Mouse (Mus musculus) regulatory T cell (primary cell): ENCODE measurements around the gene Nfkbib.

ENCODE experiments used
- in situ Hi-C: fragments of 300-600 bp; cut with MboI, MseI; formaldehyde crosslinking; loops from one replicate; pipeline ENCODE4 v1.15.1; 2025; ENCODE audit warnings: high pct_unique_total_duplicates

The Nfkbib gene

DNA sequence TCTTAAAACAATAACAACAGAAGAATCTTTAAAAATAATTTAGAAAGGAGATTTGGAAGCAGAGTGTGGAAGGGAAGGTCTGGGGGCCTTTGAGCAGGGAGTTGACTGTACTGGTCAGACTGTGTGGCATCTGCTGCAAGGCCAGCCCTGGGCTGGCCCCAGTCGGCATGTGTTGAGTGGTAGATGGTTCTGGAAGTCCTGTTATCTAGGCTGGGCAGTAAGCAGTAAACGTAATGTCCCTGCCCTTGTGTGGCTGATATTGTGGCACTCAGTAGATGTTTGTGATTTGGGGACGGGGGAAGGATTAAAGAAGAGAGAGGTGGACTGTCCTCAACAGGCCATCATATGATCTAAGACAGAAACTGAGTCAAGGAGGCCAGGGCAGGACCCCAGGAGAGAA, 3.0 kb upstream of the Nfkbib start:
- in situ Hi-C loops = no loop called here

DNA sequence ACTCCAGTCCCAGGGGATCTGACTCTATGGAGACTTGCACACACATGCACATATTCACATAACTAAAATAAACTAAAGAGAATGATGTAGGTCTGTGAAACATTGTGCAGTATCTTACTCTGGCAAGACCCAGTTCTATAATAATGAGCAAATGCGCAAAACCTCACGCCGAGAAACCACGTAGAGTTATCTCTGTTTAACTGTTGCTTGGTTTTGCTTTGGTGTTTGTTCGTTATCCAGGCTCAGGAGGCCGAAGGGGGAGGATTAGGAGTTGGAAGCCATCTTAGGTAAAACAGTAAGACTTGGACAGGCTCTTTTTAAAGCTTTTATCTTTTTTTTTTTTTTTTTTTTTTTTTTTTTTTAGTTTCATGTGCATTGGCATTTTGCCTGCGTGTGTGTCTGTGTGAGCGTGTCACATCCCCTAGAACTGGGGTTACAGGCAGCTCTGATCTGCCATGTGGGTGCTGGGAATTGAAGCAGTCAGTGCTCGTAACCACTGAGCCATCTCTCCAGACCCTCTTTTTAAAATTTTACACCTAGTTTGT, 2.2 kb upstream of the Nfkbib start:
- in situ Hi-C loops = no loop called here

DNA sequence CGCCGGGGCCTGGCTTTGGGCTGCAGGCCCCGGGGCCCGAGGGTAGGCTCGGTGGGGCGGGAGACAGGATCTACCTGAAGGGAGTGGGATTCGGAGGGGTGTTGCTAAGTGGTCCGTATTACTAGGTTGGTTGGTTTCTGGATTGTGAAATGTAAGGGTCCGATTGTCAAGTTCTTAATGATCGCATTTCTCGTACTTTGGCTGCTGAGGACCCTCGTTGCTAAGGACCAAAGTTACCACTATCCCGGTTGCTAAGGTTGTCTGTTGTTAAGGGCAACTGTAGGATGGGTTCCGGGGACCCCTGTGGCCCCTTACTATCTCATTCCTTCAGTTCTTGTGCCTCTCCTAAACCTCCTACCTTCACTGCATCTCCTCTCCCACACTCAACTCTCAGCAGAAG, 402 bp downstream of the Nfkbib start:
- in situ Hi-C loops = no loop called here

DNA sequence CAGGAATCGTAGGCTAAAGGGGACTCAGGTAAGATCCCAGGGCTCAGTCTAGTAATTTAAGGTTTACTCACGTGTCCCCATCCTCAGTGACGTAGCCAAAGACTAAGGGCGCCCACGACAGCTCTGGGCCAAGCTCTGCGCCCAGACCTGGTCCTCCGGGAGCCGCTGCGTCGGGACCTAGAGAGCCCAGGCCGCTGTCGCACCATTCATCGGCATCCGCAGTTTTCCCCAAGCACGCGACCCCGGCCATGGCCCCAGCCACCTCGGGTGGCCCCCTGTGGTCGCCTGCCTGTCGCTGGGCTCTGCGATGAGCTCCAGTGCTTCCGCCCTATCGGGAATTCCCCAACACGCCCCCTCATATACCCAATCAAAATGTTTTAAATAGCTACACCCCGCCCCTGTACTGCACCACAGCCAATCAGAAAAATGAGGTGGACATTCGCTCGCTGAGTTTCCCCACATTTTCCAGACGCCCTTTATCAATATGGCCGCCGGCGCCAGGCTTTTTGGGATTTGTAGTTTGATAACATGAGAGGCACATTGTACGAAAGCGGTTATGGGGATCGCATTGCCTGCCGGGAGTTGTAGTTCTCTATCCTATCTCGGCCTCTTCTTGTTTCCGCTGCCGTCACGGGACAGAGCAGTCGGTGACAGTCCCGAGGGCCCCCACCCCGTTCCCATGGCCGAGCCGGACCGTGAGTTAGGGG, 986 bp downstream of the Nfkbib start, which contains the start of gene Sirt2:
Gene Sirt2 (plus strand): TSS at position 563 of the 707 bp plus-strand sequence.
- in situ Hi-C loops = no loop called here

DNA sequence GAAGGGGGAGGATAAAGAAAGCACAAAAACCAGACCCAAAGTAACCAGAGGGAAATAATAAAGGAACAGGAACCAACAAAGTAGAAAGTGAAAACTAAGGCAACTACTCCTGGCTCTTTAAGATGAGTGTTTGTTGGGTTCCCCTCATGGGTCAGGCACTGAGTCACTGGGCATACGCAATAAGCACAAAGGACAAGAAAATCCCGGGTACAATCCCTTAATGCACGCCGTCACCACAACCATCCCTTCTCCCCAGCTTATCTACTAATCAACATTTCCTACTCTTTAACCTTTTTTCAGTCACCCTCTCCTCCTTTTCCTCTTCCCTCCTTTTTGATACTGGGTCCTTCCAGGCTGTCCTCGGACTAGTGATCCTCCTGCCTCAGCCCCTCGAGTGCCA, 2.1 kb downstream of the Nfkbib start:
- in situ Hi-C loops = no loop called here

DNA sequence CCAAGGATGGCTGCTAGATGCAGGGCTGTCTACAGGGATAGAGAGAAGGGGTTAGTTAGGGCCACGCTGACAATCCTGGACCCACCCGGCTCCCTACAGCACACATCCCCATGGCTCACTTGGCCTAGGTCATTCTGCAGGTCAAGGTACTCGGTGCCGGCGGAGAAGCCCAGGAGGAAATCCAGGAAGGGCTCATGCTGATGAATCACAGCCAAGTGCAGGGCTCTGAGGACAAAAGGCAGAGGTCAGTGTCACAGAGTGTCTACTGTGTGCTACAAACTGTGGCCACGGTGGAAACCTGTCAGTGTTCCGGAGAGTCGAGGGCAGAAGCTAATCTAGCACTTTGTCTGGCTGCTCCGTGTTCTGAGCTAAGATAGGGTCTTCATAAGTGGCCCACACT, 5.4 kb downstream of the Nfkbib start:
- in situ Hi-C loops = no loop called here

DNA sequence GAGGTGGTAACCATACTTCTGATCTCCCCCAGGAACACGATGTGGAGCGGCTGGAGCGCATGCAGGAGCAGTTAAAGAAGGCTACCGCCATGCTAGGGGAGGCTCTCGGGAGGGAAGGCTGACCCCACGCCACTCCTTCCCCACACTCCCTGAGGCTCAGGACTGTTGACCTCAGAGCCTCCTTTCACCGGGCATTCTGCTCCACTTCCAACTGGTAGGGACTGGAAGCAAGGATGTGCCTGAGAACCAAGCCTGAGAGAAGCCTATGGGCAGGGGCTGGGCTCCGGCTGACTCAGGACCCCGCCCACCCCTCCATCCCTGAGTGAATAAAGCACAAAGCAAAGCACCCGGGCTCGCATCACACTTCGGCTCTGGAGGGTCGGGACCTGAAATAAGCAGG, 8.7 kb downstream of the Nfkbib start:
- in situ Hi-C loops = no loop called here

DNA sequence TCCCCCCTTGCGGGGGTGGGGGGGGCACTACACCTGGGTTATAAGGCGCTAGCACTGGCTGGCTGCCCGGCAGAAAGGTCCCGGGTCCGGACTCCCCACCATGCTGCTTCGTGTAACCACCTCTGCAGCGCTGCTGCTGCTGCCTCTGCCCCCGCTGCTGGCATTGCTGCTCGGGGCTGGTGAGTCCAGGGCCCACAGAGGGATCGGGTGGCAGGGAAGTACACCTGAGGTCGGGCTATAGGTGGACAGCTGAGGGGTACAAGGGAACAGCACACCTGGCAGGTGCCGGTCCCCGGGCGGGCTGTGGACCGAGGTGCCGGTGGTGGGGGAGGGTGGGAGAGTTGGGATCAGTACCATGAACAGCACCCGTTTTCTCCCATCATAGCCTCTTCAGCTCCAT, 11.2 kb downstream of the Nfkbib start, which contains the start of gene Ccer2:
Gene Ccer2 (plus strand): TSS at position 96 of the 400 bp plus-strand sequence.
- in situ Hi-C loops = no loop called here

DNA sequence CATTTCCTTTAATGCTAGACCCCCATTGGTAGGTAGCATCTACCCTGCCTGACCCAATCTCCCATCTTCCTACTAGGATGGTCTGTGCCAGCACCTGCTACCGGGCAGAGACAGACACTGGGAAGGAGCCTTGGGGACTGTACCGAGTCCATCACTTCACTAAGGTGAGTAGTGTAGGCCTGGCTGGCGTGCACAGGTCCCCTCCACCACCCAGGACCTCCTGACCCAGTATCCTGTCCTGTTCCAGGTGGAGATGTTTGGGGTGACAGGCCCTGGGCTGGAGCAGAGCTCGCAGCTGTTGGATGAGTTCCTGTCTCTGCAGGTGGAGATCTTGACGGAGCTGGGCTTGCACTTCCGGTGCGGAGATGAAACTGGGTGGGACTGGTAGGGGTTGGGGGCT, 17.4 kb downstream of the Nfkbib start:
- in situ Hi-C loops = no loop called here

DNA sequence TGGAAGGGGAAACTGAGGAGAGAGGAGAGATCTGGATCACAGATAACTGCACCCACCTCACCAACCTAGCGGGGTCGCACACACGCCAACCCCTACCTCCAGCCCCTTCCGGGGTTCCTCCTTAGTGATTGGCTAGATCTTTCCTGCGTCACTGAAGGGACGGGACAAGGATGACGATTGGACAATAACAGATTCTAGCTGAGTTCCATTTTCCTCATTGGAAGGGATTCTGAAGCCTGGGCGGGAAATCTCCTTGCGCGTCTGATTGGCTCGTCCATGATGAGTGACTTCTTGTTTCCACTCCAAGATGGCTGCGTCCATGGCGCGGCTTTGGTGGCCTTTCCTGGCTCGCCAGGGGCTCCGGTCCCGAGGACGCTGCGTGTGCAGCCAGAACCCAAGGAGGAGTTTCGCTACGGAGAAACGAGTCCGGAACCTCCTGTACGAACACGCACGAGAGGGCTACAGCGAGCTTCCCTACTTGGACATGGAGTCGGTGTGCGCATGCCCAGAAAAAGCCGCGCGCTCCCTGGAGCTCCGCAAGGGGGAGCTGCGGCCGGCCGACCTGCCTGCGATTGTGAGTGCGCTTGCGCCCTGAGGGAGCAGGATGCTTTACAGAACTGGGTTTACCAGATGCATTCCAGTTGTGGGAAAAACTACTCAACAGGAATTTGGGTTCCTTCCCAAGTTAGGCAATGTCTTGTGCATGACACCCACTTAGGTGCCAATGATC, 25.4 kb downstream of the Nfkbib start, which contains the start of the genes Mrps12 and Sars2:
Gene Mrps12 (minus strand): TSS at position 112 of the 730 bp plus-strand sequence.
Gene Sars2 (plus strand): TSS at position 284 of the 730 bp plus-strand sequence.
- in situ Hi-C loops = no loop called here

DNA sequence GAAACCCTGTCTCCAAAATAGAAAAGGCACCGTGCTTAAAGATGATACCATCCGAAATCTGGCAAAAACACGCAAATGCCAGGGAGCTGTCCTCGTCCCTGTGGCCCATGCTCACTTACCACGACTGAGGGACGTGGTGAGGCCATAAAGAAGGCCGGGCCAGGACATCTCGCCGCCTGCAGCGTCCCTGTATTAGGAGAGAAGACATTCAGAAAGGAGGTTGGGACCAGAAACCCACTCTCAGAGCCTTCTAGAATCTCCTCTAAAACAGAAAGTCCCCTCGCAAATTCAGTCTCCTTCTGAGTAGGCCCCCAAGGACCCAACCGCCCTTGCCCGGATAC, 26.0 kb downstream of the Nfkbib start:
- in situ Hi-C loops = no loop called here

DNA sequence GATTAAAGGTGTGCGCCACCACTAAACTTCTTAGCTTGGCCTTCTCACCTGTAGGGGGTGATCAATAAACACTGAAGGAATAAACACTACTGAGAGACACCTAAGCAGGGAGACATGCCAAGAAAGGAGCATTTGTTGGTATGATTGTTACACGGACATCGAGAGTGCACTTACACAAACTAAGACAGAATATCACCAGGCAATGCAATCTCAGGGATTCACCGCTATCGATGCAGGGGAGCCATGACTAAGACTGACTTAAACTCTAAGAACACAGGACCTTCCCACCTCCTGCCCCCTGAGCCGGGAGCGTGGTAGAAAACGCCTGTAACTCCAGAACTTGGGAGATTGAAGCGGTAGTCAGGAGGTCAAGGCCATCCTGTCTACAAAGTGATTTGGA, 26.4 kb downstream of the Nfkbib start:
- in situ Hi-C loops = no loop called here

DNA sequence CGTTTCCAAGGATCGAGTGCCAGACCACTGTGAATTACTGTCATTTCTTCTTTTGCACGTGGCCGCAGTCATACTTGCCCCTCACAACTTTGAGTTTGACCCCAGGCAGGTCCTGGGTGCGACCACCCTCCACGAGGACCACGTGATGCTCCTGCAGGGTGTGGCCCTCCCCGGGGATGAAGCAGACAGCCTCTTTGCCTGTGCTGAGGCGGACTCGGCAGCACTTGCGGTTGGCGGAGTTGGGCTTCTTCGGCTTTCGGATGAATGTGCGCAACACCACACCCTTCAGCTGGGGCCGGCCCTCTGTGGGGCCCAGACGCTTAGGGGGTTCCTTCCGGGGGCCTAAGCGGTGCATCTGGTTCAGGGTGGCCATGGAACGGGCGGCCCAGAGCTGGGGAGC, 27.5 kb downstream of the Nfkbib start:
- in situ Hi-C loops = no loop called here

DNA sequence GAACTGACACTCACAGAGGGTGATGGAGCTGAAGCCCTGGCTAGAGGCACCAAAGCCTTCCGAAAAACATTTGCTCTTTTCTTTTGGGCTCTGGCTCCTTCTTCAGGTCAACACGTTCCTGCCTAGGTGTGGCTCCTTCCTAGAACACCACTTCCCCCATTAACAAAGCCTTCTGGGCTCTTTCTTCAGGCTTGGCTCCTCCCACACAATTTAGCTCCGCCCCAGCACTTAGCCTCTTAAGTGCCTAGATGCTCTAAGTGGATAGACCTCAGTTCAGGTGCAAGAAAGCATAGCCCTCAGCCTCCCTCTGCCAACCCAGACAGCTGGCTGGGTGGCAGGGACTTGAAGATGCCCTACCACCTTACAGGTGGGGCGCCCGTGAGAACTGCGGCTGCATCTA, 31.6 kb downstream of the Nfkbib start:
- in situ Hi-C loops = no loop called here

DNA sequence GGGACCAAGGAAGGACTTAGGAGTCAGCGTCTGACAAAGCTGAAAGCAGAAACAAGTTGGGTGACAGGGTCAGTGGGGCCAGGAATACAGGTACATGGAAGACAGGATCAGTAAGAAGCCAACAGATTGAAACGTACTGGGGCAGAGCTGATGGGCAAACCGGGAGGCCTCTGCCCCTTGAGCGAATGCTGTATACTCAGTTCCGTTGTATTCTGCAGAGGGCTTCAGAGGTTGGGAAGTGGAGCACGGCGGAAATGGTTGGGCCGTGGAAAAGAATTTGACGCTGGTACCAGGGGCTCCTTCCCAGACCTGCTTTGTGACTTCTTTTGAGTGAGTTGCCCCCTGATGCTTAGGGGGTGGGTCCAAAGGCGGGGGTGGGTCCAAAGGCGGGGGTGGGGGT, 34.1 kb downstream of the Nfkbib start:
- in situ Hi-C loops = no loop called here

DNA sequence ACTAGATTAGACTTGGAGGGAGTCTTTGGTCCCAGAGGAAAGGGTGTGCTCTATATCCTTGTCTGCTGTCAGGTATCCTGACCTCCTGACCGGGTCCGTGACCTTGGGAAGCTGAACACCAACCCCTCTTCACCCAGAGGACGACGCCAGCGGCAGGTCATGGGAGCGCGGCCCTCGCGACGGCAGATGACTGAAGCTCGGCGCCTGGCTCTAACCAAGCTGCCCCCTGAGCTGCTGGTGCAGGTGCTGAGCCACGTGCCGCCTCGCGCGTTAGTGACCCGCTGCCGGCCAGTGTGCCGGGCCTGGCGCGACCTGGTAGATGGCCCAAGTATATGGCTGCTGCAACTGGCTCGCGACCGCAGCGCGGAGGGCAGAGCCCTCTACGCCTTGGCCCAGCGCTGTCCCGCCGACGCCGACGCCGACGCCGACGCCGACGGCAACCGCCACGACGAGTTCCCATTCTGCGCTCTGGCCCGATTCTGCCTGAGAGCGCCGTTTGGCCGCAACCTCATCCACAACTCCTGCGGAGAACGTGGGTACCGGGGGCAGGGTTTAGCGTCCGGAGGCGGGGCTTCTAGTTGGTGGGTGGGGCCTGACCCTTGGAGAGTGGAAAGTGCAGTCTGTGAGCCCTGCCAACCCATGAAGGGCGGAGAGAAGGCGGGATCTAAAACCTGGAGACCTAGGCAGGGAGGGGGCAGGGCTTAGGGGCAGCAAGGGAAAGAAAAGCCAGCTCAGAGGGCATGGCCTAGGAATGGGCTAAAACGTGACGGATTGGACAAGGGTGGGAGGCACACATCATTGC, 34.8 kb downstream of the Nfkbib start:
- in situ Hi-C loops = no loop called here

DNA sequence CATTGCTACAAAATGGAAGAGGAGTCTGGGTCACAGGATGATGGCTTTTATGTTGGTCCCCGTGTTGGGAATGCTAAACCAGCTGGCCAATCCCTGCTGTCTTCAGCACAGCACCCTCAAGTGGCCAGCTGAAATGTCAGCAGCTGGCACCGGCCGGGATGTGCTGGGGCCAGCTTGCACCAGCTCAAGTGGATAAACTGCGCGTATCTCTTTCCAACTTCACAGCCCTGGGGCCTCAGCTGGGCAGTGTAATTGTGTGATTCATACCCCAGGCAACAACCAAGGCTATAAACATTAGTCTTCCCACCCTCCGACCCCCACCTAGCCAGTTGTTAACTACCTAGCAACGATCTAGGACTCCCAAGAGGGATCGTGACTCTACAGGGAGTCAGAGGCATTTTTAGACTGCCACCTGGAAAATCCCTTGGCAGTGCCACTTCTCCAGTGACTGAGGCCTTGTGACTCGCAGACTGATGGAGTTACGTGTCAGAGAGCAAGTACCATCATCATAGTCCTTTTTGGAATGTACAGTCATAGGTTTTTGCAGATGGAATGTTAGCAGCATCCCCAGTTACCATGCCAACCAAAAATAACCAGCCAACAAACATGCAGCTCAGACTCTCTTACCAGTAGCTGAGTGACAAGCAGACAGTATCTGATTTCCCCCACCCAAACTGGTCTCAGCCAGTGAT, 39.5 kb downstream of the Nfkbib start:
- in situ Hi-C loops = loop anchor here (5.0 kb wide), 2 partner anchors 80 to 125 kb away; no protein-coding TSS in a partner anchor

DNA sequence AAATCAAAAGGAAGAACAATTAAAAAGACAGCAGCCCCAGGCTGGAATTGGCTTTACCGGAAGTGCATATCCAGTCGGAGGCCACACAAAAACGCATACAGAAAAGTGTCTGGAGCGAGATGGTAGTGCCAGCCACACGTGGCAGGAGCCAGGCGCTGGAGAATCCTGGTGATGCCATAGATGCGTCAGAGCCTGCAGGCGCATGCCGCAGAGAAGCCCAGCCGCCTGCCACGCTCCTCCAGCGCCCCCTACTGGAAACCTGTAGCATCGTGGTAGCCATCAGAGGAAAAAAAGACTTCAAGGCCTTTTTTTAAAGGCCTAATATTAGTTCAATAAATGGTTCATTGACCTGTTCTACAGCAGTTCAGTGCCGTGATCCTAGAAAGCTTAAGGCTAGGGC, 40.7 kb downstream of the Nfkbib start:
- in situ Hi-C loops = loop anchor here (5.0 kb wide), 2 partner anchors 79 to 124 kb away; no protein-coding TSS in a partner anchor

DNA sequence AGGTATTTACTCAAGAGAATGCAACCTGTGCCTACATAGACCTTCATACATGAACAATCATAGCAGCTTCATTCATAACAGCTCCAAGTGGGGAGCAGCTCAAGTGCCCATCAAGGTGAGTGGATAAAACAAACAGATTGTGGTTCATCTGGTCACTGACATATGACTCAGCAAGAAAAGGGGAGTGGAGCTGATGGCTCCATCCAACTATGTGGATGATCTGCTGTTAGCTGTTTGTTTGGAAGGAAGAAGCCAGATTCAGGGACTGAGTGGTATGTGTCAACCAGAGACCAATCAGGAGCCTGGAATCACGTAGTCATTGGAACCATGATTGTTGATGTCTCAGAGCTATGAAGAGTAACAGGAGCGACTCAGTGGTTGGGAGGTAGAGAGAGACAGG, 42.7 kb downstream of the Nfkbib start:
- in situ Hi-C loops = loop anchor here (5.0 kb wide), 2 partner anchors 77 to 122 kb away; no protein-coding TSS in a partner anchor

DNA sequence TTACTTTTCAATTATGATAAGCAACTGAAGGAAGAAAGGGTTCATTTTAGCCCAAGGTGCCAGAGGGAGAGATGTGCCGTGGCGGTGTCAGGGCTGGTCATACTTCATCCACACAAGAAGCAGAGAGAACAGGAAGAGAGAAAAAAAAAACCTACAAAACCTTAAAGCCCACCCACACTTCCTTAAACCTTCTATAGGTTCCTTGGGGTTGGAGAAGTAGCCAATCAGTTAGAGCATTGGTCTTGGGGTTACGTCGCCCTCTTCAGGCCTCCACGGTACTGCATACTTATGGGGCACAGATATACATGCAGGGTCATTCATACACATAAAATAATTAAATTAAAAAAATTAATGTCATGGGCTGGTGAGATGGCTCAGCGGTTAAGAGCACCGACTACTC, 45.2 kb downstream of the Nfkbib start:
- in situ Hi-C loops = no loop called here
